Mouse (Mus musculus) liver, embryonic 11.5 days (tissue): ENCODE data around the gene Zfhx3. TPM values are rescaled to one million over a fixed set of nuclear protein-coding genes. Genes with fewer than 3 reads are reported as not detected.

ENCODE experiments used
- ATAC-seq: fragments of 200-750 bp; cut with Nextera tagmentation; replicated peaks from 2 replicates; pipeline ENCODE4 v1.8.0; 2017; ENCODE audit warnings: moderate number of reproducible peaks, mild to moderate bottlenecking, moderate TSS enrichment, moderate library complexity; ENCODE audit not compliant: low FRiP score
- DNase-seq: peaks from one replicate; pipeline ENCODE4 v3.0.0-alpha.2; 2017; ENCODE audit warnings: low spot score
- H3K27ac ChIP-seq: fragments of 300-500 bp; sonication (generic); 2 replicates; pipeline ENCODE4 v1.5.1; 2014; ENCODE audit warnings: mild to moderate bottlenecking, low read depth, low read length, control low read depth
- H3K27me3 ChIP-seq: fragments of 300-500 bp; sonication (generic); replicated peaks from 2 replicates; pipeline ENCODE4 v1.6.1; 2014; ENCODE audit warnings: low read length, mixed read lengths; ENCODE audit not compliant: control insufficient read depth, insufficient read depth
- H3K36me3 ChIP-seq: fragments of 300-500 bp; sonication (generic); 2 replicates; pipeline ENCODE4 v1.6.1; 2014; ENCODE audit warnings: mild to moderate bottlenecking, low read length, moderate library complexity, mixed read lengths; ENCODE audit not compliant: control insufficient read depth, insufficient read depth
- H3K4me1 ChIP-seq: fragments of 300-500 bp; sonication (generic); replicated peaks from 2 replicates; pipeline ENCODE4 v1.6.1; 2014; ENCODE audit warnings: low read length, mixed read lengths; ENCODE audit not compliant: control insufficient read depth, insufficient read depth
- H3K4me2 ChIP-seq: fragments of 300-500 bp; sonication (generic); 2 replicates; pipeline ENCODE4 v1.6.1; 2014; ENCODE audit warnings: mild to moderate bottlenecking, control low read depth, moderate library complexity
- H3K4me3 ChIP-seq: fragments of 300-500 bp; sonication (generic); 2 replicates; pipeline ENCODE4 v1.5.1; 2014; ENCODE audit warnings: low read depth, low read length, control low read depth
- H3K9ac ChIP-seq: fragments of 300-500 bp; sonication (generic); 2 replicates; pipeline ENCODE4 v1.6.1; 2014; ENCODE audit warnings: low read depth, low read length, control low read depth
- H3K9me3 ChIP-seq: fragments of 300-500 bp; sonication (generic); 2 replicates; pipeline ENCODE4 v1.6.1; 2016; ENCODE audit warnings: low read length, inconsistent platforms, mixed read lengths; ENCODE audit not compliant: control insufficient read depth
- WGBS: fragments of 180-500 bp; shearing (Covaris S2); extraction: QIAGEN DNeasy Blood & Tissue Kit; methylation state at CpG from one replicate; pipeline ENCODE4 v1.1.7; 2014; 5-methylcytosine and 5-hydroxymethylcytosine counted together
- polyA plus RNA-seq: library from polyadenylated mRNA; unstranded; fragments of >200 nt; fragmentation: Nextera tagmentation; extraction: Ambion mirVana; gene quantifications from 2 replicates; pipeline ENCODE4 v1.2.1, GENCODE M21; 2014

Gene Zfhx3
- polyA plus RNA-seq, 1 experiment from 2014 or later, result 6.1 TPM

DNA sequence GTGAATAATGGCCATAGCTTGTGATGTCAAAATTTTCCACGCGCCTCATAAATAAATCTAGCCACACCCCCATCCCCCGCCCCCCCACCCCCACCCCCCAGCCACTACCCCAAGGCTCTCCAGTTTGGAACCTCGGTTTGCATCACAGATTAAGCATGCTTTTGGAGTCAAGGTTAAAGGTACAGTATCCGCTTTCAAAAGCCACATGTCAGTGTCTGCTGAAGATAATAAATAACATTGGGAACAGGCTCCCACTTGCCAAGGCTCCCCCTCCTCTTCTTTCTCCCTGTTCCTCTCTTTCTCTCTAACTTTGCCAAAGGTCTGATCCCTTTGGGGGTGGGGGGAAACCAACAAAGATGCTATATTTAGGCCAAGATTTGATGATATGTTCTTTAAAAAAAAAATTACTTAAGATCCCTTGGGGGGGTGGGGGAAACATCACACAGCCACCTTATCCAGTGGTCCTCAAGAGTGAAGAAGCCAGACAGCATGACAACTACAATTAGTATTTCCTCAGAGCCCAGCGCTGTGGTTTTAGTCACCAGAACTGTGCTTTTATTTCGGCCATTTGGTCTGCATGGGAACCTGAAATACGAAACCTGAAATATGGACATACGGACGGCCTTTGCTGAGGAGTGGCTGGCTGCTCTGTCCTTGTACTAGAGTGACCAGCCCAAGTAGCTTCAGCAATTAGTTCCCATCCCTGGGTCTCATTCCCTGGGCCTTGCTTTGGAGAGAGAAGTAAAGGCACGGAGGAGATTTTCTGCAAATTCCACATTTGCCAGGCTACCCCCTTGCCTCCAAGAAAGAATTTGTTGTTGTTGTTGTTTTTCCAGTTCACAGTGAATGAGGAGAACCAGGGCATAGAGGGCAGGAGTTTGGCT lies 84.4 kb downstream of the Zfhx3 start:
- DNase-seq (no peak), ATAC-seq (no peak)
- Histone ChIP-seq H3K36me3 (no peaks in the 10 kb centered on the region), H3K27me3 (no peaks in the 10 kb centered on the region), H3K4me3 (no peak overlapping the region), H3K4me2 (peak overlapping the region; percentile 39; the same call in 1 of the 2 replicates), H3K9ac (no peak overlapping the region), H3K27ac (no peak overlapping the region), H3K4me1 (no peaks in the 10 kb centered on the region), H3K9me3 (no peaks in the 10 kb centered on the region)
- WGBS, result 52% methylated on average over 11 of the region's 11 CpGs

DNA sequence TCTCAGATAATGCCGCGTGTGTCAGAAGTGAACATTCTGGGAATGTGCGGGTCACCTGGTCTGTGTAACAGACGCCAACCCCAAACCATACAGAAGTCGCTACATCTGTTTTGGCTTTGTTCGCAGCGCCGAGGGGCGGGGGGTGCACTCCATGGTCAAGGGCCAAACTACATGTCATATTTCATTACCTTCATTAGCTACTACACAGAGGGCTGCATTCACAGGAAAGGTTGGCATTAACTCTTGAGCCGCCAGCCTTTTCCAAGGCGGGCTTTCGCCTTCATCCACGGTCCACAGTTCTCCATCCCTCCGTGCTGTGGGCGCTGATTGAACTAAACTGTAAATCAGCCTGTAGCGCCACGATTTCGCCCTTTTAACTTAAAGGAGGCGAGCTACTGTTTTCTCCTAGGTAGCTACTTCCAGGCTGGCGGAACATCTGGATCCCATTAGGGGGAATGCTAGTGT lies 85.1 kb downstream of the Zfhx3 start:
- 43% methylated on average over 20 of the region's 20 CpGs for WGBS
- ATAC-seq, result no peak
- no peak overlapping the region for H3K9ac ChIP-seq
- H3K27me3 ChIP-seq, result no peaks in the 10 kb centered on the region
- no peaks in the 10 kb centered on the region for H3K4me1 ChIP-seq
- no peak overlapping the region for H3K27ac ChIP-seq
- no peak for DNase-seq
- peak overlapping the region; percentile 39 for H3K4me2 ChIP-seq
- H3K9me3 ChIP-seq, result no peaks in the 10 kb centered on the region
- no peaks in the 10 kb centered on the region for H3K36me3 ChIP-seq
- no peak overlapping the region for H3K4me3 ChIP-seq

DNA sequence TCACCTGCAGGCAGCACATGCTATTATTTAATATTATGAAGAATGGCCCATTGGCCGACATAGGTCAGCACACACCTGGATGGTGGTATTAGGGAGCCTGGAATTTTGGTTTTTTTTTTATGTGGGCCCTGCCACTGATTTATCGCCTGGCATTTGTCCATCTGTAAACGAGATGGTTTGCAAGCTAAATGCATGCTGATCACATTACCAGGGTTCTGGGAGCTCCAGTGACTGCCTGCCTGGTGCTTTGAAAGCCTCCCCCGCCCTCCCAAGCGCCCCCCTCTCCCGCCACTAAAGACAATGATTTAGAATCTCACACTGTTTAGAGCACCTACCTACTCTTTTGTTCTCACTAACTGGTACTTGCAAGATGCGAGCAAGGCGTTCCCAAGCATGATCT lies 86.0 kb downstream of the Zfhx3 start:
- Histone ChIP-seq H3K9ac (no peak overlapping the region), H3K27ac (no peak overlapping the region), H3K36me3 (no peaks in the 10 kb centered on the region), H3K27me3 (no peaks in the 10 kb centered on the region), H3K4me2 (no peak overlapping the region), H3K4me3 (no peak overlapping the region), H3K9me3 (no peaks in the 10 kb centered on the region), H3K4me1 (no peaks in the 10 kb centered on the region)
- DNase-seq (no peak), ATAC-seq (no peak)
- whole genome bisulfite sequencing, result 54% methylated on average over 8 of the region's 8 CpGs

DNA sequence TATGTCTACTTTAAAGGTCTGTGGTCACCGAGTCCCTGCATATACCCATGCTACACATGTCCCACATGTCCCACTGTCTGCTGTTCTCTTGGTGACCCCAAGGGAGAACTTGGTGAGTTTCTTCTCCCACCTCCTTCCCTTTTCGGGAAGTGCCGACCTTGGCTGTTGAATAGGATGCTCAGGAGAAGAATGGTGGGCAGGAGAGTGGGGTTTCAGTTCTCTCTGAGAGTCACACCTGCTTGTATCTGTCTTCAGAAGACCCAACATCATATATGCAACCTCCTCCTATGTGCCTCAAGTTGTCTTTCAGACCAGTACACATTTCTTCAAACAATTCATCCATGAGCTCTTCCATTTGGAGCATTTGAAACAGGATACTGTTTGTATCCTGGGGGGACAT lies 88.7 kb downstream of the Zfhx3 start:
- H3K9ac ChIP-seq, result no peak overlapping the region
- no peak overlapping the region for H3K4me3 ChIP-seq
- DNase-seq, result no peak

DNA sequence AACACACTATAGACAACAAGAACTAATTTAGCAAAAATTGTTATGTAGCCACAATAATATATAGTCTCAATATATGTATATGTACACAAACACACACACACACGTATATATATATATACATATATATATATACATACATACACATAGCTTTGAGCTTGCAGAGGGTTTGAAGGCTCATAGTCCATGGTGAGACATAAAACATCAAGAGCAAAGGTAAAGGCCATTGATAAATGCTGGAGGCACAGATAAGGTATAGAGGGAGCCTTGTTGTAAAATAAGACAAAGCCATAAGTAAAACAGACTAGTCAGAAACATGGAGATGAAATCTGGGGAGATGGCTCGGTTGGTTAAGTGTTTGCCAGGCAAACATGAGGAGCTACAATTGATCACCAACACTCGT lies 91.6 kb downstream of the Zfhx3 start:
- H3K4me1 ChIP-seq, result no peaks in the 10 kb centered on the region
- DNase-seq (no peak), ATAC-seq (no peak)
- 58% methylated on average over 3 of the region's 3 CpGs for WGBS
- H3K9me3 ChIP-seq, result no peaks in the 10 kb centered on the region
- no peak overlapping the region for H3K27ac ChIP-seq
- no peak overlapping the region for H3K9ac ChIP-seq
- no peaks in the 10 kb centered on the region for H3K36me3 ChIP-seq
- no peaks in the 10 kb centered on the region for H3K27me3 ChIP-seq
- no peak overlapping the region for H3K4me2 ChIP-seq
- no peak overlapping the region for H3K4me3 ChIP-seq

More for the DNA sequence above, 88.7 kb downstream of the Zfhx3 start:
- Histone ChIP-seq H3K27ac (no peak overlapping the region), H3K4me1 (no peaks in the 10 kb centered on the region), H3K36me3 (no peaks in the 10 kb centered on the region), H3K4me2 (no peak overlapping the region), H3K27me3 (no peaks in the 10 kb centered on the region), H3K9me3 (no peaks in the 10 kb centered on the region)
- no peak for ATAC-seq
- WGBS, result 71% methylated on average over 3 of the region's 3 CpGs

DNA sequence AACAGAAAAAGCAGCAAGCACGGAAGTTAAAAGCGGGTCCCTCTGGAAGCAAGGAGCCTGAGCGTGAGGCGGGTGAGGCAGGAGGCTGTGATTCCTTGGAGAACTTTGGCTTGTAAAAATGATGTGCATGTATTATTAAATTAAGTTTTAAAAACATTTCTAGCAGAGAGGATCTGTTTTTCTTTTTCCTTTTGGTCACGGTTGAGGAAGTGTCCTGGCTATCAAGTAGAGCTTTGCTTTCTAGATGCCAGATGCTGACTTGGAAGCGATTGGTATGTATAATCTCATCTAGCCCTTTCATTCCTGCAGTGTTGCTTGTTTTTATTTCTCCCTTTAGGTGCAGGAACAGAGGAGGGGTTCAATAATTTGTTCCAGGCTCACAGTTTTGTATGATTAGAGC lies 92.3 kb downstream of the Zfhx3 start:
- 80% methylated on average over 6 of the region's 6 CpGs for WGBS
- no peaks in the 10 kb centered on the region for H3K4me1 ChIP-seq
- no peak for ATAC-seq
- no peaks in the 10 kb centered on the region for H3K36me3 ChIP-seq
- no peak overlapping the region for H3K9ac ChIP-seq
- no peaks in the 10 kb centered on the region for H3K27me3 ChIP-seq
- no peak overlapping the region for H3K4me3 ChIP-seq
- no peak overlapping the region for H3K27ac ChIP-seq
- DNase-seq, result no peak
- H3K4me2 ChIP-seq, result no peak overlapping the region
- H3K9me3 ChIP-seq, result no peaks in the 10 kb centered on the region

DNA sequence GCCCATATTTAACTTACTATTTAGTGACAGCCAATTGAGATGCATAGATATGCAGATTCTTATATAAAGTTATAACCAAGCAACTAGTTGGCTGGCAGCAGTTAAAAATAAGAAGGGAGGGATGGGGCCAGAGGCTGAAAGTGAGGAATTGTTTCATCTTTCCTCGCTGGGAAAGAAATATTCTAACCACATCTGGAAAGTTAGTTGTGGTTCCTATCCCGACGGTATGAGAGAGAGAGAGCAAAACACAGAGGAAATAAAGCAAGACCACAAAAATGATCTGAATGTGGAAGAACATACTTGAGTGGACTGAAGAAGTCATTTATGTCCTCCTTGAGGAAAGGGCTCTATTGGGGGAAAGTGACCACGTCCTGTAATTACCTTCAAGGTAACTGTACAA lies 101.2 kb downstream of the Zfhx3 start:
- WGBS, result 69% methylated on average over 4 of the region's 4 CpGs
- no peak overlapping the region for H3K27ac ChIP-seq
- H3K4me3 ChIP-seq, result no peak overlapping the region
- H3K9me3 ChIP-seq, result no peaks in the 10 kb centered on the region
- no peaks in the 10 kb centered on the region for H3K27me3 ChIP-seq
- no peak overlapping the region for H3K4me2 ChIP-seq
- H3K36me3 ChIP-seq, result no peaks in the 10 kb centered on the region
- DNase-seq (no peak), ATAC-seq (no peak)
- no peak overlapping the region for H3K9ac ChIP-seq
- H3K4me1 ChIP-seq, result no peaks in the 10 kb centered on the region

DNA sequence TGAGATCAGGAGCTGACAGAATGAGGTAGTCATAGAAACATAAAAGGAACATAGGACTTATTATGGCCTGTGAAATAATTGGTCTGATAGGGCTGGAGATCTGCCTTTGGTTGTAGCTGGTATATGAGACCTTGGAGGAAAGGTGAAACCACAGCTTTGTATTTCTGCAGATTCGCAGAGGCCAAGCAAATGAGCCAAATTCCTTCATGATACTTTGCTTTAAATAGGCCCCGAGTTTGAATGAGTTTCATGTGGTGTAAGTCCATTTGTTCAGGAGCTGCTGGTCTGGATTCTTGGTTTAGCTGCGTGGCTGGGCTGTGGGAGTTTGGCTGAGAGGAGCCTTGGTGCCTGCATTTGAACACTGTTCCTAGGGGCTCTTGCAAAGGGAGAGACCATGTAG lies 101.7 kb downstream of the Zfhx3 start:
- WGBS, result 76% methylated on average over 3 of the region's 3 CpGs
- no peak overlapping the region for H3K9ac ChIP-seq
- no peaks in the 10 kb centered on the region for H3K9me3 ChIP-seq
- ATAC-seq, result no peak
- no peak overlapping the region for H3K27ac ChIP-seq
- no peak overlapping the region for H3K4me2 ChIP-seq
- H3K4me1 ChIP-seq, result no peaks in the 10 kb centered on the region
- no peak for DNase-seq
- no peaks in the 10 kb centered on the region for H3K36me3 ChIP-seq
- H3K27me3 ChIP-seq, result no peaks in the 10 kb centered on the region
- H3K4me3 ChIP-seq, result no peak overlapping the region

DNA sequence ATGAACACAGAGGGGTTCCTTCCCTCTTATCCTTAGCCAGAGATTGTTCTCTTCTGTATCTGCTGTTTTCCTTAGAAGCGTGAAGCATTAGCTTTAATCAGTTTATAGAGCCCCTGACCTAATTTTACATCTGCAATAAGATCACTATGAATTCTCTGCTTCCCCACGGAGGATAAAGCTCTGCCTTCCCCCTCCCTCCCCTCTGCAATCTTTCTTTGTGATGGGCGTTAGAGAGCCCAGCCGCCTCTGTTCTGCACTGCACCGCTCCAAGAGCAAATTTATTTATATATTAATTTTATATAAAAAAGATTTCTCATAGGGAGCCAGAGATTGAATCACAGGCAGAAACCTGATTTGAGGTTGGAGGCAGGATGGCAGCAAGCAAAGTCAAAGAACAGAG lies 113.8 kb downstream of the Zfhx3 start:
- Histone ChIP-seq H3K27ac (no peak overlapping the region), H3K4me1 (no peaks in the 10 kb centered on the region), H3K9me3 (no peaks in the 10 kb centered on the region), H3K36me3 (no peaks in the 10 kb centered on the region), H3K4me2 (no peak overlapping the region), H3K4me3 (no peak overlapping the region), H3K27me3 (no peaks in the 10 kb centered on the region), H3K9ac (no peak overlapping the region)
- no peak for ATAC-seq
- 58% methylated on average over 5 of the region's 5 CpGs for WGBS
- no peak for DNase-seq
